Mouse (Mus musculus): ENCODE measurements around the gene Eps8l1. TPM values are rescaled to one million over a fixed set of nuclear protein-coding genes. Genes with fewer than 3 reads are reported as not detected.

Gene Eps8l1
- total and polyA plus RNA-seq, 2 experiments from 2014 or later, result 3.9 to 7.4 TPM

DNA sequence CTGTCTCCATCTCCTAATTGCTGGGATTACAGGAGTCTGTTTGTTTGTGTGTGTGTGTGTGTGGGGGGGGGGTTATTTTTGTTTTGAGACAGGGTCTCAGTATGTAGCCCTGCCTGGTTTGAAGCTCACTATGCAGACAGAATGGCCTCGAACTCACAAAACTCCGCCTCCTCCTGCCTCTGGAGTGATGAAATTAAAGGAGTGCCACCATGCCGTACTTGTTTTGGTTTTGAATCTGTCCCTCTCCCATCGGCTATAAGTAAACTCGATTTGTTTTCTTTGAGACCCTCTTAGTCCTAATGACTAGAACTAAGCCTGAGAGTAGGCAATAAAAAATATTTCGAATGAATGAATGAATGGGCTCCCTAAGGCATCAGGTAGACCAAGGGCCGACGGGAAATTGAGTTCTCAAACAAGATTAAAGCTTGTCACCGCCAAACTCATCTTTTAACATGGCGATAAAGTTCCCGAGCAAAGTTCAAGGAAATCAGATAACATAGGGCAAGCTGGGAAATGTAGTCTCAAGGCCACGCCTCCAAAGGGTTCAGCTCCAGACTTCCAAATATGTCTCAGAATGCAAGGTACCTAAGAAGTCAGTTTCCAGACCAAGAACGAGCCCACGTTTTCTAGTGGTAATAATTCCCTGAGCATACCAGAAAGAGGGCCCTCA, 42.1 kb downstream of the Eps8l1 start:
- peak; percentile 7; the same call in 1 of the 2 replicates for ATAC-seq (ENCODE audit: low FRiP score)
- peak; percentile 76 for DNase-seq (ENCODE audit: low spot score)
- H3K36me3 ChIP-seq (ENCODE audit: insufficient read depth, low read length), result no peaks in the 10 kb centered on the region
- H3K9ac ChIP-seq (replicated peaks; ENCODE audit: low read length, poor library complexity, severe bottlenecking), result peak overlapping the region; percentile 95
- 8% methylated on average over 14 of the region's 14 CpGs for WGBS
- H3K27ac ChIP-seq (ENCODE audit: low read depth, low read length), result no peak overlapping the region
- H3K4me1 ChIP-seq (ENCODE audit: insufficient read depth, low read length), result peaks cover 20% of the 10 kb centered on the region; the same call in 1 of the 2 replicates
- H3K9me3 ChIP-seq (ENCODE audit: low read length), result no peaks in the 10 kb centered on the region
- peak overlapping the region; percentile 78 for H3K4me2 ChIP-seq (ENCODE audit: low read depth, low read length, poor library complexity, severe bottlenecking)
- H3K4me3 ChIP-seq (ENCODE audit: low read depth, low read length), result peak overlapping the region; percentile 89
- TF ChIP-seq CTCF (IDR thresholded peaks at IDR 0.05), result no peak
- no peaks in the 10 kb centered on the region for H3K27me3 ChIP-seq (ENCODE audit: insufficient read depth, low read length)

DNA sequence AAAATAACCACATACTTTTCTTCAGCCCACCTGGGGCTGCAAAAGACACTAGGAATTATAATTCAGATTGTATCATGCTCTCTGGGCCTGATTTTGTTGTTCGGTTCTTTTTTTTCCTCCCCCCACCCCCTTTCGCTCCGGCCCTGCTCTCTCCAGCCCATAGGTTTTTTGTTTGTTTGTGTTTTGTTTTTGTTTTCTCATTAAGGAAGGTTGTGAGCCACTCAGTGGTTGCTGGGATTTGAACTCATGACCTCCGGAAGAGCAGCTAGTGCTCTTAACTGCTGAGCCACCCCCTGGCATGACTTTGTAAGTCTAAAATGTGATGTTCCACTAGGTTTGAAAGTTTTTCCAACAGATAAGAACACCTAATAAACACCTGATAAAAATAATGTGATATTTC, 42.6 kb downstream of the Eps8l1 start:
- H3K9me3 ChIP-seq (ENCODE audit: low read length), result no peaks in the 10 kb centered on the region
- no peak for DNase-seq (ENCODE audit: low spot score)
- H3K4me1 ChIP-seq (ENCODE audit: insufficient read depth, low read length), result peaks cover 20% of the 10 kb centered on the region; the same call in 1 of the 2 replicates
- no peak for ATAC-seq (ENCODE audit: low FRiP score)
- H3K36me3 ChIP-seq (ENCODE audit: insufficient read depth, low read length), result no peaks in the 10 kb centered on the region
- no peak overlapping the region for H3K4me3 ChIP-seq (ENCODE audit: low read depth, low read length)
- no peak overlapping the region for H3K4me2 ChIP-seq (ENCODE audit: low read depth, low read length, poor library complexity, severe bottlenecking)
- H3K27me3 ChIP-seq (ENCODE audit: insufficient read depth, low read length), result no peaks in the 10 kb centered on the region
- 72% methylated on average over 4 of the region's 4 CpGs for WGBS
- no peak overlapping the region for H3K27ac ChIP-seq (ENCODE audit: low read depth, low read length)
- no peak for TF ChIP-seq CTCF (IDR thresholded peaks at IDR 0.05)
- no peak overlapping the region for H3K9ac ChIP-seq (replicated peaks; ENCODE audit: low read length, poor library complexity, severe bottlenecking)

DNA sequence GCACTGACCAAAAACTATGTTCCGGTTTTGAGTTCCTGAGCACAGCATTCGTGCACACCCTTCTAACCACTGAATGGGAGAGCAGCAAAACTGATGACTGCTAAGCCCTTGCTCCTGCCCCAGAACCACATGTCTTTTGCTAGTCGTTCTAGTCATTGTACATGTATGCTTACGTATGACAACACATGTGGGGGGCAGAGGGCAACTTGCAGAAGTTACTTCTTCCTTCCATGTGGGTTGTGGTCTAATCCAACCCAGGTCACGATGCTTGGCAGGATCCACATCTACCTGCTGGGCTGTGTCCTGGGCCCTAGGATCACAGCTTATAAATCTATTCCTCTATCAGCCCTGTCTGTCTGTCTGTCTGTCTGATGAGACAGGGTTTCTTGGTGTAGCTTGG, 43.4 kb downstream of the Eps8l1 start:
- Histone ChIP-seq H3K4me1 (ENCODE audit: insufficient read depth, low read length) (peaks cover 13% of the 10 kb centered on the region; the same call in 1 of the 2 replicates), H3K27ac (ENCODE audit: low read depth, low read length) (no peak overlapping the region), H3K4me3 (ENCODE audit: low read depth, low read length) (no peak overlapping the region), H3K9me3 (ENCODE audit: low read length) (no peaks in the 10 kb centered on the region), H3K27me3 (ENCODE audit: insufficient read depth, low read length) (no peaks in the 10 kb centered on the region), H3K4me2 (ENCODE audit: low read depth, low read length, poor library complexity, severe bottlenecking) (no peak overlapping the region), H3K36me3 (ENCODE audit: insufficient read depth, low read length) (no peaks in the 10 kb centered on the region), H3K9ac (replicated peaks; ENCODE audit: low read length, poor library complexity, severe bottlenecking) (no peak overlapping the region)
- no peak for DNase-seq (ENCODE audit: low spot score)
- ATAC-seq (ENCODE audit: low FRiP score), result no peak
- 82% methylated on average over 5 of the region's 5 CpGs for WGBS
- no peak for TF ChIP-seq CTCF (IDR thresholded peaks at IDR 0.05)

- no peak for DNase-seq (ENCODE audit: low spot score)
- no peak overlapping the region for H3K4me3 ChIP-seq (ENCODE audit: low read depth, low read length)
- 55% methylated on average over 11 of the region's 11 CpGs for WGBS
- no peaks in the 10 kb centered on the region for H3K9me3 ChIP-seq (ENCODE audit: low read length)
- no peak for TF ChIP-seq CTCF (IDR thresholded peaks at IDR 0.05)
- H3K27me3 ChIP-seq (ENCODE audit: insufficient read depth, low read length), result no peaks in the 10 kb centered on the region
- ATAC-seq (ENCODE audit: low FRiP score), result no peak
- no peak overlapping the region for H3K9ac ChIP-seq (replicated peaks; ENCODE audit: low read length, poor library complexity, severe bottlenecking)
- no peak overlapping the region for H3K4me2 ChIP-seq (ENCODE audit: low read depth, low read length, poor library complexity, severe bottlenecking)
- no peaks in the 10 kb centered on the region for H3K36me3 ChIP-seq (ENCODE audit: insufficient read depth, low read length)
- no peak overlapping the region for H3K27ac ChIP-seq (ENCODE audit: low read depth, low read length)
- H3K4me1 ChIP-seq (ENCODE audit: insufficient read depth, low read length), result peaks cover 4% of the 10 kb centered on the region; the same call in 1 of the 2 replicates
These were observed 44.4 kb downstream of the Eps8l1 start for GRCm38 (mm10) chr7:4504646-4505435.

DNA sequence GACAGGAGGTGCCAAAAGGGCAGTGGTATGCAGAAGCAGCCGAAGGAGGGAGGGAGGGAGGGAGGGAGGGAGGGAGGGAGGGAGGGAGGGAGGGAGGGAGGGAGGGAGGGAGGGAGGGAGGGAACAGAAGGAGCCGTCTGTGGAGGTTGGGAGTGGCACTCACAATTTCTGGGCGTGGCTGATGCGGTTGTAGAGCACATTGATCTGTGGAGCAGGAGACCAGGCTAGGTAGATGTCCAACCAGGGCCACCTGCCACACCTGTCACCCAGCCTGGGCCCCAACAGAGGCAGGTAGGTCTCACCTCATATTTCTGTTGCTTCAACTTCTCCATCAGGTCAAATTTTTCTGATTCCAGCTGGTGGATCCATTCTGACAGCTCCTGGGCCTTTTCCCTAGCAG, 46.7 kb downstream of the Eps8l1 start:
- WGBS, result 72% methylated on average over 3 of the region's 4 CpGs
- DNase-seq (ENCODE audit: low spot score) (no peak), ATAC-seq (ENCODE audit: low FRiP score) (no peak)
- Histone ChIP-seq H3K27ac (ENCODE audit: low read depth, low read length) (no peak overlapping the region), H3K4me1 (ENCODE audit: insufficient read depth, low read length) (no peaks in the 10 kb centered on the region), H3K9ac (replicated peaks; ENCODE audit: low read length, poor library complexity, severe bottlenecking) (no peak overlapping the region), H3K9me3 (ENCODE audit: low read length) (no peaks in the 10 kb centered on the region), H3K27me3 (ENCODE audit: insufficient read depth, low read length) (no peaks in the 10 kb centered on the region), H3K4me3 (ENCODE audit: low read depth, low read length) (no peak overlapping the region), H3K4me2 (ENCODE audit: low read depth, low read length, poor library complexity, severe bottlenecking) (no peak overlapping the region), H3K36me3 (ENCODE audit: insufficient read depth, low read length) (no peaks in the 10 kb centered on the region)
- TF ChIP-seq CTCF (IDR thresholded peaks at IDR 0.05), result no peak
